Comparison of ENCODE assay signal across 8 mouse cellular contexts in the genomic region with DNA sequence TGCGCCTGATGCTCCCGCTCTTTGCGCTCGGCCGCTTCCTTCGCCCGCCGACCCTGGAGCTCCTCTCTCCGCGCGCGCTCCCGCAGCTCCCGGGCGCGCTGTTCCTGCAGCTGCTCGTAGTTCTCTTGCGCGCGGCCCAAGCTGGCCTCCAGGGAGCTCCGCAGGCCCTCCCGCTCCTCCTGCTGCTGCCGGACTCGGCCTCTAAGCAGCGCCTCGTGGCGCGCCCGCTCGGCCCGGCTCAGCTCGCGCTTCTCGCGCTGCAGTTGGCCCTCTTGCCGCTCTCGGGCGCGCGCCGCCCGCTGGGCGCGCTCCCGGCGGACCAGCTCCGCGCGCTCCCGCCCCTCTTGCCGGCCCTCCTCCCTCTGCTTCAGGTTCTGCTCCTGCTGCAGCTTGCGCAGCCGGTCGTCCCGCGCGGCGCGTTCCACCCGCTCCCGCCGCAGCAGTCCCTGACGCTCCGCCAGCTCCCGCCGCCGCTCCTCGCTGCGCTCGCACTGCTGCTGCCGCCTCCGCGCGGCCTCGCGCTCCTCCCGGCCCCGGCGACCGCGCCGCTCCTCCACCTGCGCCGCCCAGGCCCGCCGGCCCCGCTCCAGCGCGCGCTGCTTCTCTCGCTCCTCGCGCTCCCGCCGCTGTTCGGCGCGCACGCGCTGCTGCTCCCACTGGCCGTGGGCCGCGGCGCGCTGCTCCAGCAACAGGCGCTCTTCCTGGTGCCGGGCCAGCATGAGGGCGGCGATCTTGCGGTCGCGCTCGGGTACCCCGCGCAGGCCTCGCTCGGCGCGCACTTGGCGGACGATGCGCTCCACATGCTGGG. TPM values are rescaled to one million over a fixed set of nuclear protein-coding genes. Genes with fewer than 3 reads are reported as not detected.
A peak's percentile ranks its signal among the peaks of the same experiment; 100 is the strongest.
DNase-seq lines count a peak whose midpoint lies in the region; ATAC-seq lines count a peak whose summit lies in the region.
"Had no signal": no experiment of that assay in that cellular context is flagged by ENCODE, and none has a peak within 500 bp of the region (broad histone marks: within the 10 kb centered on the region; RNA-seq: fewer than 3 reads in every experiment).

No protein-coding gene starts in this region.

- peak overlapping the region; percentile 63 for H3K4me3 ChIP-seq in lung, embryonic 15.5 days

- H3K4me1 ChIP-seq in lung, embryonic 15.5 days, result peaks cover 37% of the 10 kb centered on the region

- H3K36me3 ChIP-seq in lung, embryonic 15.5 days, result no peaks in the 10 kb centered on the region

- DNase-seq in adrenal gland, adult 8-10 months, result peak; percentile 18
- DNase-seq in cerebellum, postnatal 36 days, result peak; percentile 31 to 55
- peak; percentile 83 for DNase-seq in kidney, adult 18-20 months
- peak; percentile 56 for DNase-seq in ovary, postnatal 14 days (ENCODE audit: low spot score)
- DNase-seq in right cerebral cortex, postnatal 14 days, result no peak

- under 1% methylated on average over 121 of the region's 122 CpGs for WGBS in lung, embryonic 15.5 days

- no peaks in the 10 kb centered on the region for H3K9me3 ChIP-seq in lung, embryonic 15.5 days

- peak overlapping the region; percentile 36 for H3K9ac ChIP-seq in lung, embryonic 15.5 days

- peak; percentile 50 for ATAC-seq in granulocyte monocyte progenitor cell, adult 5-6 weeks (replicated peaks; ENCODE audit: poor library complexity, severe bottlenecking)
- peak; percentile 83 for ATAC-seq in lung, embryonic 15.5 days (ENCODE audit: borderline replicate concordance, extremely low read depth, low FRiP score, low TSS enrichment)

- no peak overlapping the region for H3K27ac ChIP-seq in lung, embryonic 15.5 days

- peak overlapping the region; percentile 100 for H3K4me2 ChIP-seq in lung, embryonic 15.5 days

- H3K27me3 ChIP-seq in lung, embryonic 15.5 days, result peaks cover 81% of the 10 kb centered on the region

RNA-seq across cellular contexts. Expression of a gene that starts 2.5 kb away (rescaled TPM):
- total RNA-seq in adrenal gland, adult 8-10 months (2022), result under 1 TPM in 1 of 4 experiments, not detected in 3; 0.09 TPM
- total RNA-seq in granulocyte monocyte progenitor cell, adult 5-6 weeks (2014; fragmentation: Nextera tagmentation), result 0.56 TPM in 1 of 2 replicates, not detected in the other
- total RNA-seq in granulocyte monocyte progenitor cell, adult 5-6 weeks (2017), result not detected in 2 replicates
- 0.06 and 0.10 TPM in 2 replicates for polyA plus RNA-seq in lung, embryonic 15.5 days (2015; fragmentation: Nextera tagmentation; extraction: Ambion mirVana)
- total RNA-seq: hematopoietic stem cell, adult 5-6 weeks had no signal

RNA-seq across cellular contexts. Expression of a gene that starts 32.4 kb away (rescaled TPM):
- 10 to 100 TPM; 58.0 to 74.0 (median 70.3) TPM for total RNA-seq in adrenal gland, adult 8-10 months (2022)
- 21.7 and 22.0 TPM in 2 replicates for total RNA-seq in granulocyte monocyte progenitor cell, adult 5-6 weeks (2014; fragmentation: Nextera tagmentation)
- 14.0 and 16.4 TPM in 2 replicates for total RNA-seq in granulocyte monocyte progenitor cell, adult 5-6 weeks (2017)
- 17.3 and 17.4 TPM in 2 replicates for polyA plus RNA-seq in lung, embryonic 15.5 days (2015; fragmentation: Nextera tagmentation; extraction: Ambion mirVana)
